Mouse (Mus musculus) gastrocnemius, adult 8-10 months (tissue): ENCODE data around the gene Gm13285. TPM values are rescaled to one million over a fixed set of nuclear protein-coding genes. Genes with fewer than 3 reads are reported as not detected.
"Not testable (repeated sequence)": the region's sequence is repeated elsewhere in the genome, so short reads cannot be mapped to it uniquely, and the experiment has no call there.

Experiments used
- DNase-seq, 2 experiments: peaks; one replicate each; pipeline ENCODE4 v3.0.0; 2022; ENCODE audit warnings: low spot score in 2 of 2
- total RNA-seq, 4 experiments: library from RNA; stranded (reverse); gene quantifications; 2 replicates each; pipeline ENCODE4 v1.2.4; 2022

Gm13285 gene
- not detected for total RNA-seq

GRCm38 (mm10) chr4:88799365-88799764 lies at the start of gene Gm13285:
Gm13285 (plus strand) TSS chr4:88799665.
- DNase-seq = not testable (repeated sequence)

DNA sequence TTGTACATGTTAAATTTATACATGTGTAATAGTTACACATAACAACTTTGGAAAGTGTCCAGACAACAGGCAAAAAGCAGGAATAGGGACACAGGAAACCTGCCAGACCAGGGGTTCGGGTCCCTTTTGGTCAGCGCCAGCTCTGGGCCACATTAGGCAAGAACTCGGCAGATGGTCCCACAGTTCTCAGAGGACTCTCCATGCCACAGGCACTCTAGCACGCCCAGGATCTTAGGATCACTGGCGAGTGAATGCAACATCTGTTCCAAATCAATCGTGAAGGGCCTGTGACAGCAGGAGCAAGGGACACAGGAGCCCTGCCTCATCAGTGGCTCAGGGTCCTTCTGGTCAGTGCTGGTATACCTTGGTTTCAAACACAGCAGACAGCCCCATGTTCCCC lies 49.5 kb upstream of the Gm13285 start:
- no peak for DNase-seq

GRCm38 (mm10) chr4:88754818-88755340 lies 44.6 kb upstream of the Gm13285 start, which contains the start of gene Gm13271:
Gm13271 (plus strand) TSS chr4:88754868.
- peak; percentile 64 to 71 for DNase-seq

DNA sequence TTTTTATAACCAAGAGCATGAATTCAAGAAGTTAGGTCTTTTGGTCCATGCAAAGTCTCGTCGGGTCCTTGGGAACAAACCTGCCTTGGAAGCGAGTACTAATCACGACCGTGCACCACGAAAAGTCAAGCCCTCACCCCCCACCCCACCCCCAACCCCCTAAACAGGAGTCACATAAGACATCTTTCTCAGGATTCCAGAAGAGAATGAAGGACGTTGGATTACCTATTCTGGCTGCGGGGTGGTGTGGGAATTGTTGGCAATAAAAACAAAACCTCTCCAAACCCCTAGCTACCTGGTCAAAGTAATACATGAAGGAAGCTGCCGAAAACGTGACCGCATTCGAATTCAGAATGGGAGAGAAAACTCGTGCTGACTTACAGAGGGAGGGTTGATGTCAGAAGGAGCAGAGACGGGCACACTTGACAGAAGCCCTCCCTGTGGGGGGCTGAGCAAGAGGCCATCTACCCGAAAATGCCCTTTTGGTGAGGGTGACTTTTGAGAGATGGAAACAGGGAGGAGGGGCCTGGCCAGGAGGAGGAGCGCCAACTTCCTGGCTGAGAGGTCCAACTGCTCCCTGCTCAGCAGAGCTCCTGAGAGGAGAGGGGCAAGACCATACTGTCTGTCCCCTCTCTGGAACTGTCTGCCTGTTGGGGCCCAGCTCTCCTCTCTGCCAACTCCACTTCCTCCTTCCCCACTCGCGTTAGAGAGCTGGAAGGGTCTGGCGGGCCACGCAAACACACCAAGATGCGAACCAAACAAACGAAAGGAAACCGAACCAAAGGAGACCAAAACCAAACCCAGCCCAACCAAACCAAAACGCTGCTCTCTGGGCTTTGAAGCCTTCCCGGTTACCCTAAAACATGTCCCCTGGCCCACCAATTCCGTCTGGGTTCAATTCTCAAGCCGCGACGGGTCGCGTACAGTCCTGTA lies 42.6 kb upstream of the Gm13285 start:
- DNase-seq = not testable (repeated sequence)

GRCm38 (mm10) chr4:88757628-88758031 lies 41.8 kb upstream of the Gm13285 start:
- DNase-seq = peak; percentile 85 to 88

DNA sequence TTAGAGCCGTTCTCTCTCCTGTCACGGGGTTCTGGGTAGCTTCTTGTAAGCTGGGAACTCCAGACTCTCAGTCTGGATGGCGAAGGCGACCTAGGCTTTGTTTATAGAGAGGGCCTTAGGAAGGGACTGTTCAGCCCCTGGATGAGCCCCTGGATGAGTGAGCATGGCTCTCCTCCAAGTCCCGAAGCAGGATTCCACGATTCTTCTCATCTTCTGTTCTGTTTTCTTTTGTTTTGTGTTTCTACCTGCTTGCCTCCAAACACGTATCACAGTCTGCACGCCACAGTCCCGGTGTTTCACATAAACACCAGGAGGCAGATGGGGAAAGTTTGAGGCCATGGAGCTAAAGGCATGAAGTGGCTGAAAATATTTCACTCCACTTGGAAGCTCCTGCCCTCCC lies 40.7 kb upstream of the Gm13285 start:
- not testable (repeated sequence) for DNase-seq

DNA sequence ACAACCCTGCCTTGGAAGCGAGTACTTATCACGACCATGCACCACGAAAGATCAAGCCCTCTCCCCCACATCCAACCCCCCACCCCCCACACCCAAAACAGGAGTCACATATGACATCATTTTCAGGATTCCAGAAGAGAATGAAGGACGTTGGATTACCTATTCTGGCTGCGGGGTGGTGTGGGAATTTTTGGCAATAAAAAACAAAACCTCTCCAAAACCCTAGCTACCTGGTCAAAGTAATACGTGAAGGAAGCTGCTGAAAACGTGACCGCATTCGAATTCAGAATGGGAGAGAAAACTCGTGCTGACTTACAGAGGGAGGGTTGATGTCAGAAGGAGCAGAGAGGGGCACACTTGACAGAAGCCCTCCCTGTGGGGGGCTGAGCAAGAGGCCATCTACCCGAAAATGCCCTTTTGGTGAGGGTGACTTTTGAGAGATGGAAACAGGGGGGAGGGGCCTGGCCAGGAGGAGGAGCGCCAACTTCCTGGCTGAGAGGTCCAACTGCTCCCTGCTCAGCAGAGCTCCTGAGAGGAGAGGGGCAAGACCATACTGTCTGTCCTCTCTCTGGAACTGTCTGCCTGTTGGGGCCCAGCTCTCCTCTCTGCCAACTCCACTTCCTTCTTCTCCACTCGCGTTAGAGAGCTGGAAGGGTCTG lies 39.7 kb upstream of the Gm13285 start, which contains the start of gene Gm13283:
Gene Gm13283, plus strand, starts transcription at position 510 of the 659 bp plus-strand sequence.
- DNase-seq = peak in 1 of 2 experiments; percentile 13

- DNase-seq = peak; percentile 46 to 65
Measured at GRCm38 (mm10) chr4:88760431-88760830, 39.0 kb upstream of the Gm13285 start.

GRCm38 (mm10) chr4:88761776-88762175 lies 37.7 kb upstream of the Gm13285 start:
- DNase-seq = peak; percentile 49 to 64

- not testable (repeated sequence) for DNase-seq
Measured at GRCm38 (mm10) chr4:88762341-88762740, 37.1 kb upstream of the Gm13285 start.

DNA sequence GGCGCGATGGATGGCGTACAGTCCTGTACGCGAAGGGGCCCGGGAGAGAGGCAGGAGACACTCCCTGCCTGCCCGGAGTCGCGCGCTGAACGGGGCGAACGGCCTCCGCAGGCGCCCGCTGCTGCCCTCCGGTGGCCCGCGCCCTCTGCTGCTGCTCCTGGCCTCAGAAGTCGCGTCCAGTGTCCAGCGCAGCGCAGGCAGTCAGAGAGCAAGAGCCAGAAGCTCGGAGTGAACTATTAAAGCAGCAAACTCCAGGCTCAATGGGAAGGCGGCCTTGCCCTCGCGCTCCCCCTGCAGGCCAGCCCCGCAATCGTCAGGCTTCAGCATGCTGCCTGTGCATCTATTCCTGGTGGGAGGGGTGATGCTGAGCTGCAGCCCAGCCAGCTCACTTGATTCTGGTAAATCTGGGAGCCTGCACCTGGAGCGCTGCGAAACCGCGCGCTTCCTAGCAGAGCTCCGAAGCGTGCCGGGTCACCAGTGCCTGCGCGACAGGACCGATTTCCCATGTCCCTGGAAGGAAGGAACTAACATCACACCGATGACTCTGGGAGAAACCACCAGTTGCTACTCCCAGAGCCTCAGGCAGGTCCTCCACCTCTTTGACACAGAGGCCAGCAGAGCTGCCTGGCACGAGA lies 36.0 kb upstream of the Gm13285 start:
- DNase-seq = peak; percentile 23 to 52

GRCm38 (mm10) chr4:88773534-88773933 lies 25.9 kb upstream of the Gm13285 start, which contains the start of gene Gm13290:
Gm13290 (plus strand) TSS chr4:88773834.
- DNase-seq = not testable (repeated sequence)

GRCm38 (mm10) chr4:88776622-88777021 lies 22.8 kb upstream of the Gm13285 start, which contains the start of gene Gm13289:
Gm13289 (plus strand) TSS chr4:88776922.
- DNase-seq = not testable (repeated sequence)

DNA sequence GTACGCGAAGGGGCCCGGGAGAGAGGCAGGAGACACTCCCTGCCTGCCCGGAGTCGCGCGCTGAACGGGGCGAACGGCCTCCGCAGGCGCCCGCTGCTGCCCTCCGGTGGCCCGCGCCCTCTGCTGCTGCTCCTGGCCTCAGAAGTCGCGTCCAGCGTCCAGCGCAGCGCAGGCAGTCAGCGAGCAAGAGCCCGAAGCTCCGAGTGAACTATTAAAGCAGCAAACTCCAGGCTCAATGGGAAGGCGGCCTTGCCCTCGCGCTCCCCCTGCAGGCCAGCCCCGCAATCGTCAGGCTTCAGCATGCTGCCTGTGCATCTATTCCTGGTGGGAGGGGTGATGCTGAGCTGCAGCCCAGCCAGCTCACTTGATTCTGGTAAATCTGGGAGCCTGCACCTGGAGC lies 19.9 kb upstream of the Gm13285 start, which contains the start of gene Gm13272:
Gene Gm13272, plus strand, starts transcription at position 301 of the 400 bp plus-strand sequence.
- DNase-seq = not testable (repeated sequence)

- DNase-seq = not testable (repeated sequence)
Measured at GRCm38 (mm10) chr4:88780320-88780719, 19.1 kb upstream of the Gm13285 start.

DNA sequence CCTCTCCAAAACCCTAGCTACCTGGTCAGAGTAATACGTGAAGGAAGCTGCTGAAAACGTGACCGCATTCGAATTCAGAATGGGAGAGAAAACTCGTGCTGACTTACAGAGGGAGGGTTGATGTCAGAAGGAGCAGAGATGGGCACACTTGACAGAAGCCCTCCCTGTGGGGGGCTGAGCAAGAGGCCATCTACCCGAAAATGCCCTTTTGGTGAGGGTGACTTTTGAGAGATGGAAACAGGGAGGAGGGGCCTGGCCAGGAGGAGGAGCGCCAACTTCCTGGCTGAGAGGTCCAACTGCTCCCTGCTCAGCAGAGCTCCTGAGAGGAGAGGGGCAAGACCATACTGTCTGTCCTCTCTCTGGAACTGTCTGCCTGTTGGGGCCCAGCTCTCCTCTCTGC lies 17.6 kb upstream of the Gm13285 start, which contains the start of gene Ifnz:
Gene Ifnz, plus strand, starts transcription at position 301 of the 400 bp plus-strand sequence.
- not testable (repeated sequence) for DNase-seq

GRCm38 (mm10) chr4:88782335-88782734 lies 17.1 kb upstream of the Gm13285 start:
- DNase-seq = not testable (repeated sequence)

GRCm38 (mm10) chr4:88785409-88785808 lies 14.1 kb upstream of the Gm13285 start, which contains the start of gene Gm13276:
Gm13276 (plus strand) TSS chr4:88785709.
- not testable (repeated sequence) for DNase-seq

- DNase-seq = peak; percentile 17 to 48
Measured at GRCm38 (mm10) chr4:88788402-88788801, 11.1 kb upstream of the Gm13285 start, which contains the start of gene Gm13277. Gm13277 (plus strand) TSS chr4:88788632.

- not testable (repeated sequence) for DNase-seq
Measured at GRCm38 (mm10) chr4:88791250-88791649, 8.2 kb upstream of the Gm13285 start, which contains the start of gene Gm13278. Gm13278 (plus strand) TSS chr4:88791550.
